Mouse (Mus musculus) lung, postnatal 25 days (tissue): ENCODE data around the gene 4933428G20Rik.

ENCODE experiments used
- DNase-seq: peaks from one replicate; pipeline ENCODE4 v3.0.0; 2022; ENCODE audit warnings: low spot score

The 4933428G20Rik gene

GRCm38 (mm10) chr11:97505784-97506183 lies 5.6 kb upstream of the 4933428G20Rik start:
- DNase-seq: no peak

- DNase-seq: no peak
Measured at GRCm38 (mm10) chr11:97502846-97503245, 2.7 kb upstream of the 4933428G20Rik start.

- no peak for DNase-seq
Measured at GRCm38 (mm10) chr11:97502383-97502782, 2.2 kb upstream of the 4933428G20Rik start.

- no peak for DNase-seq
Measured at GRCm38 (mm10) chr11:97500720-97501448, 744 bp upstream of the 4933428G20Rik start.

GRCm38 (mm10) chr11:97497543-97497942 lies 2.6 kb downstream of the 4933428G20Rik start:
- DNase-seq: no peak

GRCm38 (mm10) chr11:97492836-97493235 lies 7.3 kb downstream of the 4933428G20Rik start:
- DNase-seq: no peak

GRCm38 (mm10) chr11:97491640-97492039 lies 8.5 kb downstream of the 4933428G20Rik start:
- no peak for DNase-seq

- peak; percentile 73 for DNase-seq
Measured at GRCm38 (mm10) chr11:97489589-97490324, 10.4 kb downstream of the 4933428G20Rik start.

- no peak for DNase-seq
Measured at GRCm38 (mm10) chr11:97487656-97488055, 12.5 kb downstream of the 4933428G20Rik start.

- DNase-seq: no peak
Measured at GRCm38 (mm10) chr11:97485661-97486060, 14.5 kb downstream of the 4933428G20Rik start.

GRCm38 (mm10) chr11:97479824-97480223 lies 20.3 kb downstream of the 4933428G20Rik start:
- no peak for DNase-seq

- DNase-seq: no peak
Measured at GRCm38 (mm10) chr11:97479085-97479484, 21.1 kb downstream of the 4933428G20Rik start.

GRCm38 (mm10) chr11:97478345-97478744 lies 21.8 kb downstream of the 4933428G20Rik start:
- no peak for DNase-seq

- DNase-seq: no peak
Measured at GRCm38 (mm10) chr11:97477431-97477830, 22.7 kb downstream of the 4933428G20Rik start.

GRCm38 (mm10) chr11:97476334-97477095 lies 23.6 kb downstream of the 4933428G20Rik start:
- peak; percentile 61 for DNase-seq

GRCm38 (mm10) chr11:97471276-97471675 lies 28.9 kb downstream of the 4933428G20Rik start:
- no peak for DNase-seq

GRCm38 (mm10) chr11:97469828-97470227 lies 30.3 kb downstream of the 4933428G20Rik start:
- no peak for DNase-seq

GRCm38 (mm10) chr11:97468639-97469287 lies 31.4 kb downstream of the 4933428G20Rik start:
- DNase-seq: peak; percentile 85

- no peak for DNase-seq
Measured at GRCm38 (mm10) chr11:97466444-97467160, 33.5 kb downstream of the 4933428G20Rik start.

- no peak for DNase-seq
Measured at GRCm38 (mm10) chr11:97465957-97466356, 34.2 kb downstream of the 4933428G20Rik start.

GRCm38 (mm10) chr11:97463991-97464390 lies 36.1 kb downstream of the 4933428G20Rik start:
- DNase-seq: no peak
